Mouse (Mus musculus): ENCODE data around the gene Kdm2b.

Kdm2b gene

DNA sequence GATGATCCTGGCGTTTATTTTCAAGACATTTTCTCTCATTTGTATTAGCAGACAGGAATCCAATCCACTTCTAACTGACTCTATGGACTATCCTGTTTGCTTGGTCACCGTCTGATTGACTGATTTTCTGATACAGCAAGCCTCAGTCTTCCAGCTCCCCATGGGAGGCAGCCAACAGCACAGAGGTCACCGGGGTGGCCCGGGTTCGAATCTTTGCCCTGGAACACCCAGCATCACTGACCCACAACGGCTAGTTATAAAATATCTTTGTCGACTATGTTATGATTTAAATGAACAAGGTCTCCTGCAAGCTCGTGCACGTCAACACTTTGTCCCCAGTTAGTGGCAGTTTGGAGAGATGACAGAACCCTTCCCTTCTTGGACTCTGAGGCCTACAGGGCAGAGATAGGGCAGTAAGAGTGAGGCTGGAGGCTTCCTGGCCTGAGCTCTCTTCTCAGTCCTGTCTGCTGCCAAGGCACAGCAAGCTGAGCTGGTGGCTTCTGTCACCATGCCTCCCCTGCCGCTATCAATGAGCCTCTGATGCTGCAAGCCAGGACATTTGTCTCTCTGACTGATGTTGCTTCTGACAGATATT lies 65.7 kb downstream of the Kdm2b start:
- DNase-seq, result no peak

DNA sequence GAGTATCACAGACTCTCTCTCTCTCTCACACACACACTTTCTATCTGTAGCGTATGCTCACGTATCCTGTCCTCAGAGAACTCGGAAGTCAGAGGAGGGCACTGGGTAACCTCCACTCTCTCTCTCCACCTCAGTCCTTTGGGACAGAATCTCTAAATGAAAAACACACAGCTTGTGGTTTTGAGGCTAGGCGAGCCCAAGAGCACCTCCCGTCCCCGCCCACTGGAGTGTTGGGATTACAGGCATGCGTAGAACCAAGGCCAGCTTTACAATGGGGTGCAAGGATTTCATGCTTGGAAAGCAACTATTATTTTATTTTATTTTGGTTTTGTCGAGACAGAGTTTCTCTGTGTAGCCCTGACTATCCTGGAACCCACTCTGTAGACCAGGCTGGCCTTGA lies 67.7 kb downstream of the Kdm2b start:
- no peak for DNase-seq

DNA sequence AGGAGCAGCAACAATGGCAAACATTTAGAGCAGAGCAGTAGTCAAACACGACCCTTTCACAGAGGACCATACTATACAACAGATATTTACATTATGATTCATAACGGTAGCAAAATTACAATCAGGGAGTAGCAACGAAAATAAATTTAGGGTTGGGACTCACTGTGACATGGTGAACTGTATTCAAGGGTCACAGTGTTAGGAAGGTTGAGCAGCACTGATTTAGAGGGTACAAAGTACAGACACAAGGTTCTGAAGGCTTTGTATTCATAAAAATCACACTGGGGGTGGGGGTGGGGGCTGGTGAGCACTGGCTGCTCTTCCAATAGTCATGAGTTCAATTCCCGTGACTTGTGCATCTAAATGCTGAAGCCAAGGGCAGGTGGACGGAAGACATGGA lies 69.1 kb downstream of the Kdm2b start:
- no peak for DNase-seq

DNA sequence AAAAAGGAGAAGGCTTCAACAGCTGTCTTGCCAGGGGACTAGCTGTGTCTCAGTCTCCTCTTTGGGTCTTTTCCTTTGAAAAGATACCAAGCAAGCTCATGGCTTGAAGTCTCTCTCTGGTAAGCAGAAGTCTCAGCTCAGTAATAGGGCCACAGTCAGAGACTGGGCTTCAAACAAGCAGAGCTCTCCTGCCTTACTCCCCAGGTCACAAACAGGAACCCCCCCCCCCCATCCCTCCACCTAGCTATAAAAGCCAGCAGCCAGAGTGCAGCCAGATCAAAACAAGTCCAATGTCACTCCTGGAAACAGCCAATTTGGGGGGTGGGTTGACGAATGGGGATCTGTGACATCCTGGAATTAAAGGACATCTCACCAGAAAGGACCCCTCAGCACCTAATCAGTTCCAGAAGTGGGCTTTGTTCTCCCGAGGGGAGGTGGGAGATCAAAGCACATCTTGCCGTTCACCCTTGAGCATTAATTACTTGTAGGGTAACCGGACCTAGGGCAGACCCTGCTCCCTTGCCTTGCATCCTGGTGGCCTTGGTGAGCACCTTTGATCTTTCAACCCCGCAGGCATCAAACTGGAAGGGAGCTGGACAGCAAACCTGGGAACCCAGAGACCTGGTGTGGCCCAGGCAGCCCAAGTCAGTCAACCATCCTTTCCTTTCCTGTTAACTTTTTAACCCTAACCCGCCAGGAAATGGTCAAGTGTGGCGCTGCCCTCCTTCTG lies 71.5 kb downstream of the Kdm2b start:
- DNase-seq, result peak in 1 of 2 experiments; percentile 24

DNA sequence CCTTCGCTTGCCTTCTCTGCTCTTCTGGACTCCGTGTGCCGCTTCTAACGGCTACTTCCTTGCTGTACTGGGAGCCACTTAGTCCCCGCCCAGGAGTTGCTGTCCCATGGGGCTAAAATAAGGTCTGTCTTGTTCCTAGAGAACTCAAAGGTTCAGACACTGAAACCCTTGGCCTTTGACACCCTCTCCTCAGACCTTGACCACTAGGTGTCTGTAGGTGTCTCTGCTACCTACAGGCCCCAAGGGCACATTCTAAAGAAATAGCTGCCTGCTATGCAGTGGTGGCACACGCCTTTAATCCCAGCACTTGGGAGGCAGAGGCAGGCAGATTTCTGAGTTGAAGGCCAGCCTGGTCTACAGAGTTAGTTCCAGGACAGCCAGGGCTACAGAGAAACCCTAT lies 73.5 kb downstream of the Kdm2b start:
- no peak for DNase-seq

DNA sequence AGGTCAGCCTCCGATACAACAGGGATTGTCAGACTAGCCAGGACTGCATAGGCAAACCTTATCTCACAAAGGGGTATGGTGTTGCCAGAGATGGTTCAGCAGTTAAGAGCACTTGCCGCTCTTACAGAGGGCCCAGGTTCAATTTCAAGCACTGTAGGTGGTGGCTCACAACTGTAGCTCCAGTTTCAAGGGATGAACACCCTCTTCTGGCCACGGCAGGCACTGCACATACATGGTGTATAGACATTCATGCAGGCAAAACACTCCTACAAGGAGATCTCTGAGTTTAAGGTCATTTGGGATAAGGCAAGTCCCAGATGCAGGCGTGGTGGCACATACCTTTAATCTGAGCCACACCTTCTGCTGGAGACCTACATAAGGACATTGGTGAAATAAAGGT lies 76.8 kb downstream of the Kdm2b start:
- peak in 1 of 2 experiments; percentile 38 for DNase-seq

DNA sequence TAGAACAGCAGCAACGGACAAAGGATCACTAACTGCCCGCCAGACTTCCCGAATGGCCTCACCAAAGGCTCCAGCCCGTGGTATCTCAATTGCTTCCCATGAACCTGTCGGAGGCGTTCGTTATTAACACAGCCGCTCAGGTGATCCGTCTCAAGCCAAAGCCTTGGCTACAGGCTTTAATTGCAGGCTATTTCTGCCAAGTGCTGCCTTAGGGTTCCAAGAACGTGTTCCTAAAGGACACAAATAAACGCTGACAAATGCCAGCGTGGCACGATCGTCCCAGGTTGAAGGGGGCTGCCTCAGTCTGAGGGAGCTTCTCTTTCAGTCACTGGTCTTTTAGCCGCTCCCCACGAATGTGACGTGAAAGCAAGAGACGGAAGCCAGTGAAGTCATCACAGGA lies 80.1 kb downstream of the Kdm2b start:
- no peak for DNase-seq

DNA sequence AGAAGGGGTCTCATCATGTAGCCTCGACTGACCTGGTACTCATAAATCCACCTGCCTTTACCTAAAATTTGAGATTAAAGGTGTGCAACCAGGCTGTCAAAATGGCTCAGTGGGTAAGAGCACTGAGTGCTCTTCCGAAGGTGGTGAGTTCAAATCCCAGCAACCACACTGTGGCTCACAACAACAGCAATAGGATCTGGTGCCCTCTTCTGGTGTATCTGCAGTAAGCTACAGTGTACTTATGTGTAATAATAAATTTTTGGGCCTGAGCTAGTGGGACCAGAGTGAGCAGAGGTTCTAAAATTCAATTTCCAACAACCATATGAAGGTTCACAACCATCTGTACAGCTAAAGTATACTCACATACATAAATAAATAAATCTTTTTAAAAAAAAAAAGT lies 81.6 kb downstream of the Kdm2b start:
- no peak for DNase-seq

DNA sequence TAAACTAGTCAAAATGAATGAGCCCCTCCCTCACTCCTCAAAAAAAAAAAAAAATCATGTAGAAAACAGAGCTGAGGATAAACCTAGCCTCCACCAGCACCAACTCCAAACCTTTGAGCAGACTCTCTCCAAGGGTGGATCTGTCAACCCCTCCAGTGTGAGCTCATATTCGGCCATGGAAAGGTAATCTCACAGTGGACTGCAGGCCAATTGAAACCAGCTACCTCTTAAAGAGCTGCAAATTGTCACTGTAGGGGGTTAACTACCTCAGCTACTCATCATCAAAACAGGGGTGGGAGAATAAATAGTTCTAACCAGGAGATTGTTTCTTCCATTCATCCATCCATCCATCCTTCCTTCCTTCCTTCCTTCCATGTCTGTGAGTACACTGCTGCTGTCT lies 82.4 kb downstream of the Kdm2b start:
- no peak for DNase-seq

DNA sequence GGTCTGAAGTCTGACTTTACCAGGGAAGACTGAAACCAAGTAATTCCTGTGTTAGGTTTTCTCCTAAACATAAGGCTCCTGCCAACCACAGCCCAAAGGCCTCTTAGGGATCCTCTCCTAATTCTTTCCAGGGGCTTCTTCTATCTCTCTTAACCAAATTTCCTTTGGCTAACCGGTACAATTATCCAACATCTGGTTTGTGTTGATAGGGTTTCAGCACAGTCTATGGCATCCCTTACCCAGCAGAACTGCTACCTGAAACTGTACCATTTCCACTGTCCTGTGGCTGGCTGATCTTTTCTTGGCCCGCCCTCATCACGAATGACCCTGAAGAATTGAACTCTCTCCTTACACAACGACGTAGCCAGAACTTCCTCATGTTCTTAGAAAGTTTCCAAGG lies 86.5 kb downstream of the Kdm2b start:
- no peak for DNase-seq

DNA sequence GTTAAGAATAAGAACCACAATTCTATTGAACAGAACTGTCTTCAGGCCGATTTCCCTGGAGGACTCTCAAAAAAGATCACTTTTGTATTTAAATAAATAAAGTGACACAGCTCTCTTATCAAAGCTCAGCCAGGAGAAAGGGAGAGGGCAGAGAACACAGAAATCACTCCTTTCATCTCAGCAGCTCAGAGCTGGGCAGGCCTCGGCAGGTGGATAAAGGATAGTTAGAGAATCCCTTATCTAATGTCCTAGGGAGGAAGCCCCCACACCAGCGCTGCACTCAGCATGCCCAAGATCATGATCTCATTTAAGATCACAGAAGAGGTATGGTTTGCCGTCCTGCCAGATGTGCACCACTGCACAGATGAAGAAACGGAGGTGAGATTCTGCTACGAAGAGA lies 87.4 kb downstream of the Kdm2b start:
- DNase-seq, result no peak

DNA sequence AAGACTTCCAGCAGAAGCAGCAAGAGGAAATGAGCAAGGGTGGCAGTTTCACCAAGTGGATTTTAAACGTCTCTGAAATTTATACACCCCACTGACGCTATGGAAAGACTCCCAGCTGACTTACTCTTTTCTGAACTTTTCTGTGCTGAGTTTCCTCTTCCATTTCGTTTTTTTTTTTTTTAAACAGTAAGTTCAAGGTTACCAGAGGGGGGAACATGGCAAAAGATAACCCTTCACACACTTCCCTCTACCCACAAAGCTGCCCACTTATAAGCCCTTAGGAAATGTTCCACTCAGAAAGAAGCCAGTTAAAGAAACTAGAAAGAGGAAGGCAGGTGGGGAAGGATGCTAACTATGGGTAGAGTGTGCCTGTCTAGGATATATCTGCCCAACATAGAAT lies 88.0 kb downstream of the Kdm2b start:
- DNase-seq, result no peak

DNA sequence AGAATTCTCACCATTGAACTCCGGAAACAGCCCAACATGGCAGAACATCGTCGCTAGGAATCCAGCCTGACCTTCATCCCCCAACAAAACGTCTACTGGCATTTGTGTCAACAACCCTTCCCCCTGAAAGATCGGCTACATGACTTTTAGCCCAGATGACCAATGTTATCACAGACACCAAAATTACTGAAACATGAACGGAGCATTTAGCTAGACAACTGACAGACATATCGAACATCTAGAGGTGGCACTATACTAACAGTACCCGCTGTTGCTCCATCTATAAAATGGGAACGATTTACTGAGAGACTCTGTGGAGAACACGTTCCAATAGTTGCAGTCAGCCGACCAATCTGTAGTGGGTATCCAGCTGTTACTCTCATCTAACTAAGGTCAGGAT lies 88.4 kb downstream of the Kdm2b start:
- no peak for DNase-seq

DNA sequence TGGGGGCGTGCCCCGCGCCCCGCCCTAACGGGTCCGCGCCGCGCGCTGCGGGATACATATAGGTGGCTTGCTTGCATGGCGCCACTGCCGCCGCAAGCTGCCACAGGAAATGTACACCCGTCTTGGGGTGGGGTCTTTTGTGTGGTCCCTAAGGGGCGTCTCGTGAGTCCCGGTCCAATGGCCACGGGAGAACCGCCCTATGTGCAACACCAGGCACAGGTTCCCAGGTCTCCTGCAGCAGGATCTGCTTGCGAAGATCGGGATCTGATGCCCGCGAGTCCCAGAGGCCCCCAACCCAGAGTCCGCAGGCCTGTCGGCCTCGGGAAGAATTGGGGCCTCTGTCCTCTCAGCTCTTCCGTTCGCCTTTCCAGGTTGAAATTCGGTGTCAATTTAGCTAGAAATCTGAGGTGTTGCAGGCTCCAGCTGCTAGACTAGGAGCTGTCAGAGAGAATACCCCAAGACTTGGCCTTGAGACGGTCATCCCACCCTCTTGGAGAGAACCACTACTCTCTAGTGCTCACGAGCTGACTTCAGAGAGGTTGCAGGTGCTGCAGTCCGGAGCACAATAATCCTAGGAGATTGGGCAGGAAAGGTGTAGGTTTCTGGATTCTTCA lies 89.0 kb downstream of the Kdm2b start:
- no peak for DNase-seq

DNA sequence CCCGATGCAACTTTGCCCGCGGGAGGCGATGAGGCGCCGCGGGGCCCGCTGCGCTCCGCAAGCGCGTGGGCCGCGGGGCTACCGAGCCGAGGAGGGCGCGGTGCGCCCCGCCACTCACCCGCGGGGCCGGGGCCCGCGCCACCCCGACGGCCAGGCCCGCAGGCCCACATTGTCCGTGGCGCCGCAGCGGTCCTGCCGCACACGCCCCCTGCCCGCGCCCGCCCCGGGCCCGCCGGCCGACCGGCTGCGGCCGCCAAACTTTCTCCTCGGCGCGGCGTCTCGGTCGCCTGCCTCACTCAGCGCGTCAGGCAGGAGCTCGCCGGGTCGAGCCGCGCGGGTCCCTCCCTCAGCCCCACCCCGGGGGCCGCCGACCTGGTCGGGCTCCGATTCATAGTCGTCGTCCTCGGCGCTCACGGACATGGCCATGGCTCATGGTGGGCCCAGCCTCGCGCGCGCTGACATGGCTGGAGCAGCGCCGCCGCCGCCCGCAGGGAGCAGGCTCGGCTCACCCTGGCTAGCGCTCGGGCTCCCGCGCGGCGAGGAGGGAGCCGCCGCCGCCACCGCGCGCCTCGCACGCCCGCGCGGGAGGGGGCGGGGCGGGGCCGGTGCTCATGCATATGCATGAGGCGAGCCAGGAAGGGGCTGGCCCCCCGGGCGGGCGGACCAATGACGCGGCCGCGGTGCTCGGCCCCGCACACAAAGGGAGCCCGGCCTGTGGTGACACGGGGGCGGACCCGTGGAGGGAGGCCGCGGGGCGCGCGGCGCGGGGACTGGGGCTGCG lies 89.7 kb downstream of the Kdm2b start:
- peak; percentile 89 to 92 for DNase-seq

DNA sequence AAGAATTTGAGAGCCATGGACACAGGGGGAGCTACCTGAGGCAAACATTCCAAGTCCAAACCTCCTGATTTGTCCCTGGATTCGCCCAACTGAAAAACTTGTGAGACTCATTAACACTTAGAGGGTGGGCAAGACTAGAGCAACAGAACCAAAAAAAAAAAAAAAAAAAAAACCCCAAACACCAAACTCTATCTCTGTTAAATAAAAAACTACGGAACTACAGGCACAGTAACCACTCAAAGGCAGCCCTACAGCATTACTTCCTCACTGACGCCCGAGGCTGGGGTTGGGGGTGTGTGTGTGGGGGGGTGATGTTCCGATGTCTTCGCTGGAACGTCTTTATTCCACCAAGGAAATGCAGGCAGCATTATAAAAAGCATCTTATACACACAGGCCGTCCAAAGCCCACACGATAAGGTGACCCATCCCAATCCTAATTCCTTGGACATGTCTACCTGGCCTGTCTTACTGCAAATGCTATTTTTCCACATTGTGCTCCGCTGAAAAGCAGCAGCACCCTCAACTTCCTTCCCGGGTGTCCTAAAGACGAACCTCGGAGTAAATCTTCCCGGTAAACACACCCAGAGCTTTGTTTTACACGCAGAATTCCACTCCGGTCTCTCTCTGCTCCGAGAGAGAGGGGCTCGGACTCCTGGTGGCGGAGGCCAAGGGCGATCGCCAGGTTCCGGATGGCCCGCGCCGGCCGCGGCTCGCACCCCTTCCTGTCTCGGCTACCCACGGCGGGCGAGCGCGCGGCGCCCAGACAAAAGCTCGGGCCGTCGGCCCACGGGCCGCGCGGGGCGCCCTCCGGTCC lies 90.5 kb downstream of the Kdm2b start:
- DNase-seq, result peak; percentile 54 to 56

DNA sequence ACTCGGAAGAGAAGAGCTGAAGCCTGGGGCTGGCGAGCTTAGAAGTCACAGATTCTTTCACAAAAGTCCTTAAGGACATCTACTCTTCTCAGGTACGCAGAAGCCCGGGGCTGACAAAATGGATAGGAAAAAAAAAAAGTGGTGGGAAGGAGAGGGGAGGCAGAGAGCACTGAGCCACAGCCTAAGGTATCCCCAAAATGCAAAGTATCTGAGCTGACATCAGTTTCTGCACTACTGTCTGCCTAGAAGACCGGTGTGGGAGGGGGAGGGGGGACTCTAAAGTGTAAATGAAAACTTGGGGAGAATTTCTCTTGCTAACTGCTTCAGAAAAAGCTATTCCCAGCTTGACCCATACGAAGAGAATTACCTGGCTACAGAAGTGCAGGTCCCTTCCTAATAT lies 91.5 kb downstream of the Kdm2b start:
- no peak for DNase-seq

DNA sequence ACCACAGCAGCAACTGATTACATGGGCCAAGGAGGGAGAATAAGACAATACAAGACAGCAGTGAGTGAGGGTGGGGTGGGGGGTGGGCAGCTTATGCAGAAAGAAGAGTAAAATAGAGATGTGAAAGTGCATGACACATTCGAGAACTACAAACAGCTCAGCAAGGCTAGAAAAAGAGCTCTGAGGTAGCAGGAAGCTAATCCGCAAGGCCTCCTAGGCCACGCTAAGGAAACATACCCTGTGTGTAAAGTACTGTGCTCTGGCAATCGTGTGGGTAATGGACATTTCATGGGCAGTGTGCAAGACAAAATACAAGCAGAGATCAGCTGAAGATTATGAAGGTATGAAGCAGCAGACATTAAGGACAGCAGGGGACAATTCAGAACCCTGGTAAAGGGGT lies 94.8 kb downstream of the Kdm2b start:
- peak; percentile 36 to 42 for DNase-seq

DNA sequence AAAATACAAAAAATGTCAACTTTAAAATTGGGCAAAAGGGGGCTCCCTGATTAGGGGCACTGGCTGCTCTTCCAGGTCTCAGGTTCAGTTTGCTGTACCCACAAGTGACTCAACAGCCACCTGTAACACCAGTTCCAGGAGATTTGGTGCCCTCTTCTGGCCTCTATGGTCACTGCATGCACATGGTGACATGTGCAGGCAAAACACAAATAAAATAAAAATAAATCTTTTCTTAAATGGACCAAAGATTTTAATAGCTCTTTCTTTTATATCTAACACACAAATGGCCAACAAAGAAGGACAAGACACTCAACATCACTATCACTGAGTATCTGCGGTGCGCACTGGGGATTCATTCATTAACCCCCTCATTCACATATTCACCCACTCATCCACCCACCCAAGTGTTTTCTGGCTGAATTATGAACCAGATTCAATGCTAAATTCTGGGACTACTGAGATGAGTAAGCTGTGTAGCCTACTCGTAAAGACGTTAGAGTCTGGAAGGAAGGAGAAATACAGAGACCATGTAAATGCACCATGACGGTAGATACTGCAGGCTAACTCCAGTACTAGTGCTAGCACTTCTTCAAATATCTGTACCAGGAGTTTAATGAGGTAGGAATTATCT lies 95.5 kb downstream of the Kdm2b start:
- DNase-seq, result peak; percentile 87

DNA sequence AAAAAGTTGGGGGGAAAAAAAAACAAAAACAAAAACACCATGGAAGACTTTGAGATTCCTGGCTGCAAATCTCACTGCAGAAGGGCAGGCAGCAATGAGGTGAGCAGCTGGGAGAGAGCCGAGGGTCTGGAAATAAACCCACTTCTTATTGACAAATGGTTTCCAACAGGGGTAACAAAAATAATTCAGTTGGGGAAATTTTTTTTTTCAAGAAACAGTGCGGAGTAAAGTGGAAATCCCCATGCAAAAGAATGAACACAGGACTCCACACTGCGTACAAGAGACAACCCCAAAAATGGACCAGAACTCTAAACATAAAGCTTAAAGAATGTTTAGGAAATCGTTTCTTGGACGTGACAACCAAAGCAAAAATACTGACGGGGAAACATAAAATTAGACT lies 96.4 kb downstream of the Kdm2b start:
- DNase-seq, result no peak

DNA sequence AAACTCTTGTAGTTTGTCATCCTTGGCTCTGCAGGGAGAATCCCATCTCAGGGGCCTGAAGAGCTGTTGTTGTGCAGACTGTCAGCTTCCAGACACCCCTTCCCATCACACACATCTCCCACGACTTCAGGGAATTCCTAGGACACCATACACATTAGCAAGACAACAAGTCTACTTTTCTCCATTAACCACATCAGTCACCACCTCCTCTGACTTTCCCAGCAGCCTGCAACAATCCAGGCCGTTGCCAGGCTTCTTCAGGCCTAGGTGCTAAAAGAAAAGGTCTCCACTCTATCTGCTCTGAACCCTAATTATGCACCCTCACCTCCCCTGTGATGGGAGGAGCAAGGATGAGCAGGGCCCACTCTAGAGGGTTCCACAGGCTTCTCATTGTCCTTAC lies 99.2 kb downstream of the Kdm2b start:
- DNase-seq, result no peak

DNA sequence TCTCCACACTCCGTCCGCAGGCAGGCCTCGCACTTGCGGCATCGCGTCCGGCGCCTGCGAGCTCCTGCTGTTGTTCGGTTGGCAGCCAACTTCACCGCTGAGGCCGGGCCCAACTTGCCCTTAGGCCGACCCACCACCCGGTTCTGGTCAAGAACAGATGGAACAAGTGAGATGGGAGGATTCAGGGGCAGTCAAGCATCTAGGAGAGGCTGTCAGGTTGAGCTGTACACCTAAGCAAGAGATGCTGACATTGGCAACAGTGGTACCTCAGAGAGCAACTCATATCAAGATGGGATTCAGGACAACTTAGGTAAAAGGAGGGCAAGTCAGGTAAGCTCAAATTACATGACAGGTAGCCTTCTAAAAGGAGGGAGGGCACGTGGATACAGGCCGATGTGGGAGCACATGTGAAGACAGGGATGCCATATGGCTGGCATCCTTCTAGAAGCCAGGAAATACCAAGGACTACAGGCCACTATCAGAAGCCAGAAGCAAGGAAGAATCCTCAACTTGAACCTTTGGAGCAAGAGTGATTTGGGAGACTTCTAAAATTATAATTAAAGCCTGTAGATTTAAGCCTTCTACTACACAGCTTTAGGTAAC lies 100.9 kb downstream of the Kdm2b start:
- DNase-seq, result no peak
